Mouse (Mus musculus) urinary bladder, postnatal 36 days (tissue): Measurements from ENCODE around the gene Eral1.

Experiments used
- DNase-seq, 2 experiments: peaks; one replicate each; pipeline ENCODE4 v3.0.0; 2022; ENCODE audit warnings: low spot score in 2 of 2, mixed read lengths in 1 of 2

Eral1 gene

GRCm38 (mm10) chr11:78079961-78080921 lies at the start of gene Eral1:
Gene Eral1 (minus strand): TSS chr11:78080383.
- DNase-seq: peak; percentile 65 to 81

- no peak for DNase-seq
Measured at GRCm38 (mm10) chr11:78129458-78129857, 49.3 kb upstream of the Eral1 start.

GRCm38 (mm10) chr11:78126739-78127138 lies 46.6 kb upstream of the Eral1 start:
- no peak for DNase-seq

DNA sequence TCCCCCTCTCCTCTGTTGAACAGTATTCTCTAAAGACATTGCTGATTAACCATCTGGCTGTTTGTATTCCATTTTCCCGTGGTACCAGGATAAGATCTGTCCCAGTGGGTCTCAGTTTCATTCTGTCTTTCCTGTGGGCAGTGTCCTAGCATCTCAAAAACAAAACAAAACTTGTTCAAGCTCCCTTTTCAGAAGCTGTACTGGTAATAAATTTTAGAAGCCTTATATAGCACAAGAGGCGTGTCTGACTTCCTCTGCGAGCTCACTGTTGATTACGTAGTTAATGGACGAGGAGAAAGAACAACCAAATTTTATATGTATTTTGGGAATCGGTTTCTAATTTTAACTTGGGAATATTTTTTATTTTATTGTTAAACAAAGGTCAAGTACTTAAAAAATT lies 45.5 kb upstream of the Eral1 start:
- DNase-seq: no peak

DNA sequence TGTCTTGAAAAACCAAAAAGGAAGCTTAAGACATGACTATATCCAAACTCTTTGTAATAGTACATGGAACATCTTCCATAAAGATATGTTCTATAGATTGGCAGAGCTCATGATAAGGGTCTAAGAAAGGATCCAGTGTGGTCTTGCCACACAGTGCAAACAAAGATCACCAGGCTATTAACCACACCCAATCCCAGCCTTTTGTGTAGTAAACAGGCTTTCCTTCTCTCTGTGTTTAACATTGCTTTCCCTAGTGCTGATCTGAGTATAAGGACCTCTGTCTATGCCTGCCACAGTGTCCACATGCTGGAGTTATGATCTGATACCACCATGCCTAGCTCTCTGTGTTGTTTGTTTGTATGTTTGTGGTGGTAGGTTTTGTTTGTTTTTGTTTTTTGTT lies 43.6 kb upstream of the Eral1 start:
- no peak for DNase-seq

DNA sequence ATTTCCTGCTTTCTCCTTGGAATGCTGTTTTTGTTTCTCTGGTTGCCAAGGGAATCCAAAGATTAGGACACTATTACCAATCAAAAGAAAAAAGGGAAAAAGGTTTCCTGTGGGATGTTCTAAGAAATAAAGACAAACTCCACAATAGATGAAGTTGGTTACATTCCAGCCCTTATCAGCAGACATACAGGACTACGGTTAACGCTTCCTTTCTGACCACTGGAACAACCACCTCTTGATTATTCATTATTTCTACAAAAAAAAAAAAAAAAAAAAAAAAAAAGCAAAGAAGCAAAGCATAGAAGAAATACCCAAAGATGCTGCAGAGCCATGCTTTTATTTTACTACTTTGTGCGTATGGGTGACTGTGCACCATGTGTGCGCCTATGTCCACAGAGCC lies 42.6 kb upstream of the Eral1 start:
- no peak for DNase-seq

GRCm38 (mm10) chr11:78121176-78121575 lies 41.0 kb upstream of the Eral1 start:
- no peak for DNase-seq

GRCm38 (mm10) chr11:78119898-78120297 lies 39.7 kb upstream of the Eral1 start:
- no peak for DNase-seq

GRCm38 (mm10) chr11:78118467-78118866 lies 38.3 kb upstream of the Eral1 start:
- no peak for DNase-seq

GRCm38 (mm10) chr11:78116146-78116410 lies 35.9 kb upstream of the Eral1 start:
- DNase-seq: no peak

DNA sequence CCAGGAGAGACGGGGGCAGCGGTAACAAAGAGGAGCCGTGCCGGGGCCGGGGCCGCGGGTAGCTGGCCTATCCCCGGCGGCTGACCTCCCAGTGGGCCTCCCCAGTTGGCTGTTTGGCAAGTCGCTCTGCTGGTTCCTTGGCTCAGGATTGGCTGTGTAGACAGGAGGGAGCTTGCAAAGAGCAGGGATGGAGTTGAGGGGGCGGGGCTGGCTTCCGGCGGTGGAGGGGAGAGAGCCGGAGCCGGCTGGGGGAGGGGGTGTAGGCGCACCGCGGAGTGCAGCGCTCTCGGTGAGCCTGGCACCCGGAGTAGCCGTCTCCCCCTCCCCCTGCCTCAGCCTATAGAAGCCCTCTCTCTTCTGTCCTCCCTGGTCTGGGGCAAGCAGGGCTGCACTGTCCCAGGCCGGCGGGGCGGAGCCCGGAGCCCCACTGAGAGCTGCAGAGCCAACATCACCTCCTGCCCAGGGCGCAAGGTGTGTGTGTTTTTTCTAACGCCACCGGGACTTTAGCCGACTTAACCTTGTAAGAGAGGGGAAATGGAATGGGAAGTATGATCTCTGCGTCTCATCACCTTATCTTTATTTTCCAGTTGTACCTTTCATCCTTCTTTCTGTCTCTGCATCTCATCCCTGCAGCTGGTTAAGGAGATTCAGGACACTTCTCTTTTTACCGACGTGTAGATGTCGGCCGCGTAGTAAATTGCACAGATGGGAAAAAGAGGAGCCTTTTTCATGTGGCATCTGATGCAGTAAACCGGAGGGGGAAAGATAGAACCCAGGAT lies 35.4 kb upstream of the Eral1 start:
- peak; percentile 82 to 93 for DNase-seq

DNA sequence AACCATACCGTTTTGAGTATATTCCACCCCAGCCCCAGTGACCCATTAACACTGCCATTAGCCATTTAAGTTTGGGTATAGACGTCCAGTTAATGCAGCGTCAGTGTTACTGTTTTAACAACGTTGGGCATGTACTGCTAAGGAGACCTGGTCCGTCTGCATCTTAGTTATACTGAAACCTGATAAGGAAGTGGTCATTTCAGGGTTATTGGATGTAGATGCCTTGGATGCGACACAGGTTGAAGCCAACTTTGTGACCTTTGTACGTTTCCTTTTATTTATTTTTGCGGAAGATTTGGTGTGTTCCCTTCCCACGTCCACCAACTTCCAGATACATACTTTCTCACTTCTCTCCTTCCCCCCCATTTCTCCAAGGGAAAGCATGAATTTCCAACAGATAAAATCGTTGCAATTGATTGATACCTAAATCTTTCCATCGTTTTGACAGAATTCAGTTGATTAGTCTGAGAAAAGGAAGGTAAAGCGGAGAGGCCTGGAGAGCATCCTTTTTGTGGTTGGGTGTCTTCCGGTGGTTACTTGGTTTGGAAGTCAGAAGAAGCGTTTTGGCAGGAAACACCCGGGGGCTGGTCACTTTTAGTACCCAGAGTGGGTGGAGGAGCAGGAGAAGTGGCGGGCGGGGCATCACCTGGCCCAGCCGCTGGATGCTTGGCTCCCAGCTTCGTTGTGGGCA lies 34.6 kb upstream of the Eral1 start:
- DNase-seq: no peak

- DNase-seq: no peak
Measured at GRCm38 (mm10) chr11:78113616-78114015, 33.4 kb upstream of the Eral1 start.

- no peak for DNase-seq
Measured at GRCm38 (mm10) chr11:78104501-78104900, 24.3 kb upstream of the Eral1 start.

- no peak for DNase-seq
Measured at GRCm38 (mm10) chr11:78102958-78103747, 23.0 kb upstream of the Eral1 start.

DNA sequence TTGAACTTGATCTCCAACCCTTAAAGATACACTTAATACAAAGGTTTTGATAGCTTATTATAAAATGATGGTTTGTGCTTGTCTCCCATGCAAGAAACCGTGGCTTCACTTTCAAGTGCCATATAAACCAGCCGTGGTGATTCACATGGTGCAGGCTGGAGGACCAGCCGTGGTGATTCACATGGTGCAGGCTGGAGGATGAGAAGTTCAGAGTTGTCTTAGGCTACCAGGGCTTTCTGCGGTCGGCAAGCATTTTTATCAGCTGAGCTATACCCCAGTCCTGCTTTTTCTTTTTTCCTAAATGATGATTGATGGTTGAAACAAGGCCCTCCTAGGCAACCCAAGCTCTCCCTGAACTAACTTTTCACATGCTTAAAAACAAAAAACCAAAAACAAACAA lies 22.0 kb upstream of the Eral1 start:
- no peak for DNase-seq

GRCm38 (mm10) chr11:78100746-78101145 lies 20.6 kb upstream of the Eral1 start:
- DNase-seq: no peak

- DNase-seq: no peak
Measured at GRCm38 (mm10) chr11:78097077-78097476, 16.9 kb upstream of the Eral1 start.

DNA sequence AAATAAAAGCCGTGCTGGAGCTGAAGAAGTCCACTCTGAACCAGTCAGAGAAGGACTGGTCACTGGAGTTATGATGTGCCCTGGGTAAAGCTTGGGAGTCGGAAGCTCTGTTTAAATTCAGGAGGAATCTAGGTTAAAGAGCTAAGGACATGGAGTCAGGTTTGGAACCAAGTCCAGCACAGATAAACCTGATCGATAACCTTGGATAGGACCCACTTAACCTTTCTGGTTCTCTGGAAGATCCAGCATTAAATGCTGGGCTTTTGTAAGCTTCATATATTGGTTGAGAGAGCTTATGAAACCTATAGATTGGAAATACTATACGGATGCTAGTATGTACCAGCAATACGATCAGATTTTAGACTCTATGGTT lies 14.9 kb upstream of the Eral1 start:
- no peak for DNase-seq

GRCm38 (mm10) chr11:78094504-78095143 lies 14.4 kb upstream of the Eral1 start, which contains the start of gene Fam222b:
Gene Fam222b (plus strand): TSS chr11:78094660.
- DNase-seq: peak; percentile 85 to 91

GRCm38 (mm10) chr11:78094137-78094503 lies 13.9 kb upstream of the Eral1 start:
- DNase-seq: no peak
